Comparison of ENCODE assay signal across 26 mouse cellular contexts in the genomic region with DNA sequence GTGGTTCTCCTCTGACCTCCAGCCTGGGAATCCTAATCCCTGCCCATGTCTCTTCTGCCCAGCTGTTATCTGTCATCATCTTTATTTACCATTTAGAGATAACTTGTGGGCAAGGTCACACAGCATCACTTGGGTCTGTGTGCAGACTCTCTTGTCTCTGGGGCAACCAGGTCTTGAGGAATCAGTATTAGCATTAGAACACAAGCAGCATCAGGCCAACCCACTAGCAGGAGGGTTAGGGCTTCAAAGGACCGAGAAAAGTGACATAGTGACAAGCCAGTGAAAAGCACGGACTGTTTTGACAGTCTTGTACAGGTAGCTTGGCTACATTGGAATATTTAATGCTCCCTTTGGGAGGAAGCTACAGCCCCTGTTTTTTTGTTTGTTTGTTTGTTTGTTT.
"Had no signal": no experiment of that assay in that cellular context is flagged by ENCODE, and none has a peak within 500 bp of the region (broad histone marks: within the 10 kb centered on the region; RNA-seq: fewer than 3 reads in every experiment).

No protein-coding gene starts in this region.

- H3K9me3 ChIP-seq: heart, embryonic 13.5 days; heart, embryonic 15.5 days; hindbrain, embryonic 12.5 days; limb, embryonic 10.5 days; limb, embryonic 12.5 days; liver, embryonic 12.5 days had no signal

- H3K36me3 ChIP-seq: hindbrain, embryonic 12.5 days; limb, embryonic 10.5 days; limb, embryonic 12.5 days; liver, embryonic 12.5 days had no signal

- H3K9ac ChIP-seq: heart, embryonic 13.5 days; heart, embryonic 15.5 days; hindbrain, embryonic 12.5 days; hindbrain, embryonic 14.5 days; limb, embryonic 12.5 days; liver, embryonic 12.5 days; liver, embryonic 14.5 days had no signal

- ATAC-seq: hindbrain, embryonic 16.5 days; intestine, embryonic 16.5 days; liver, embryonic 12.5 days had no signal

- H3K27me3 ChIP-seq: heart, embryonic 13.5 days; heart, embryonic 15.5 days; hindbrain, embryonic 12.5 days; limb, embryonic 12.5 days; liver, embryonic 12.5 days had no signal

- H3K27ac ChIP-seq: heart, embryonic 13.5 days; heart, embryonic 15.5 days; hindbrain, embryonic 12.5 days; hindbrain, embryonic 14.5 days; layer of hippocampus, adult 2 months; left cerebral cortex, adult 2 months; limb, embryonic 10.5 days; limb, embryonic 12.5 days; liver, embryonic 12.5 days; liver, embryonic 14.5 days had no signal

- H3K4me2 ChIP-seq: heart, embryonic 11.5 days; heart, embryonic 13.5 days; heart, embryonic 15.5 days; hindbrain, embryonic 12.5 days; hindbrain, embryonic 14.5 days; limb, embryonic 12.5 days; liver, embryonic 12.5 days had no signal

- DNase-seq: gastrocnemius, postnatal 14 days; gastrocnemius, postnatal 36 days; heart, adult 18-20 months; heart, postnatal 14 days; heart, postnatal 36 days; kidney, adult 11 months; kidney, adult 2 months; kidney, adult 9 months; kidney, postnatal 10 days; kidney, postnatal 25 days; kidney, postnatal 4 days; liver; lung, adult 18-20 months had no signal

- H3K4me1 ChIP-seq: heart, embryonic 13.5 days; heart, embryonic 15.5 days; hindbrain, embryonic 12.5 days; limb, embryonic 10.5 days had no signal

- H3K4me3 ChIP-seq: heart, embryonic 13.5 days; heart, embryonic 15.5 days; hindbrain, embryonic 12.5 days; layer of hippocampus, adult 2 months; left cerebral cortex, adult 2 months; limb, embryonic 10.5 days; limb, embryonic 12.5 days; liver, embryonic 12.5 days had no signal
